Mouse (Mus musculus) liver, postnatal 0 days (tissue): ENCODE results near the gene Pou6f1.

Experiments
- CTCF ChIP-seq: sonication (generic); IDR thresholded peaks from 2 replicates; pipeline ENCODE4 v1.5.1; 2016; ENCODE audit warnings: antibody characterized with exemption, low read depth
- EP300 ChIP-seq: IDR thresholded peaks from 2 replicates; pipeline ENCODE4 v1.6.1; 2016; ENCODE audit warnings: antibody characterized with exemption, low read depth, mild to moderate bottlenecking

DNA sequence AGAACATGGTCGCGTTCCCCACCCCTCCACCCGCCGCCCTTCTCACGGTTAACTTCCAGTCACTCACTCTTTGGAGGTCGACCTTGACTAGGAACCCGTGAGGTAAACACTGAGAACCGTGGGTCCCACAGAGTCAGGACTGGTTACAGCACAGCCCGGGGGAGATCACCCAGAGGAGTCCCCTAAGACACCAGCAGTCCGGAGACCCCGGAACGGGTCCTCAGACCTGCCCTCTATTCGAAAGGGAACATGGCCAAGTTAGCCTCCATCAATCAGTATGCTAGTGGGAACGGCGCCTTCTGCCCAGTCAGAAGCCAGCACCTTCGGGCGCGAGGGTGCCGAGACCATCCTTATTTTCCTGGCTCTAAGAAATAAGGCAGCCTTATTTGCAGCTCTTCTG, 16.4 kb upstream of the Pou6f1 start:
- TF ChIP-seq CTCF = no peak
- no peak for TF ChIP-seq EP300
